Mouse (Mus musculus): ENCODE measurements around the gene Nlgn2.

Gene Nlgn2

GRCm38 (mm10) chr11:69828832-69829231 lies 8.8 kb downstream of the Nlgn2 start:
- DNase-seq (ENCODE audit: extremely low read depth, low read depth), result no peak

GRCm38 (mm10) chr11:69823456-69823855 lies 14.1 kb downstream of the Nlgn2 start:
- DNase-seq (ENCODE audit: extremely low read depth, low read depth), result no peak

- no peak for DNase-seq (ENCODE audit: extremely low read depth, low read depth)
Measured at GRCm38 (mm10) chr11:69822080-69822479, 15.5 kb downstream of the Nlgn2 start, which contains the start of gene Spem1. Spem1 (minus strand) TSS chr11:69822180.

GRCm38 (mm10) chr11:69818871-69819270 lies 18.7 kb downstream of the Nlgn2 start:
- no peak for DNase-seq (ENCODE audit: extremely low read depth, low read depth)

GRCm38 (mm10) chr11:69818365-69818764 lies 19.2 kb downstream of the Nlgn2 start, which contains the start of gene Spem2:
Spem2 (minus strand) TSS chr11:69818465.
- no peak for DNase-seq (ENCODE audit: extremely low read depth, low read depth)

- DNase-seq (ENCODE audit: extremely low read depth, low read depth), result no peak
Measured at GRCm38 (mm10) chr11:69816520-69816919, 21.1 kb downstream of the Nlgn2 start.

- no peak for DNase-seq (ENCODE audit: extremely low read depth, low read depth)
Measured at GRCm38 (mm10) chr11:69815155-69815554, 22.4 kb downstream of the Nlgn2 start, which contains the start of gene Gm39566. Gm39566 (minus strand) TSS chr11:69815298.

GRCm38 (mm10) chr11:69810280-69810679 lies 27.3 kb downstream of the Nlgn2 start:
- no peak for DNase-seq (ENCODE audit: extremely low read depth, low read depth)

GRCm38 (mm10) chr11:69807641-69808040 lies 29.9 kb downstream of the Nlgn2 start:
- DNase-seq (ENCODE audit: extremely low read depth, low read depth), result no peak

- DNase-seq (ENCODE audit: extremely low read depth, low read depth), result no peak
Measured at GRCm38 (mm10) chr11:69806378-69806777, 31.2 kb downstream of the Nlgn2 start.

GRCm38 (mm10) chr11:69804972-69805909 lies 32.3 kb downstream of the Nlgn2 start, which contains the start of gene Tmem102:
Tmem102 (minus strand) TSS chr11:69805624.
- DNase-seq (ENCODE audit: extremely low read depth, low read depth), result no peak

GRCm38 (mm10) chr11:69804652-69804940 lies 33.0 kb downstream of the Nlgn2 start:
- DNase-seq (ENCODE audit: extremely low read depth, low read depth), result no peak

- DNase-seq (ENCODE audit: extremely low read depth, low read depth), result peak; percentile 36
Measured at GRCm38 (mm10) chr11:69803786-69804651, 33.6 kb downstream of the Nlgn2 start.

GRCm38 (mm10) chr11:69803328-69803727 lies 34.3 kb downstream of the Nlgn2 start:
- no peak for DNase-seq (ENCODE audit: extremely low read depth, low read depth)

GRCm38 (mm10) chr11:69802648-69803105 lies 34.9 kb downstream of the Nlgn2 start:
- DNase-seq (ENCODE audit: extremely low read depth, low read depth), result peak; percentile 62

- DNase-seq (ENCODE audit: extremely low read depth, low read depth), result no peak
Measured at GRCm38 (mm10) chr11:69801379-69801977, 36.1 kb downstream of the Nlgn2 start, which contains the start of gene Fgf11. Fgf11 (minus strand) TSS chr11:69801857.

- peak; percentile 79 for DNase-seq (ENCODE audit: extremely low read depth, low read depth)
Measured at GRCm38 (mm10) chr11:69800392-69801197, 37.0 kb downstream of the Nlgn2 start.

GRCm38 (mm10) chr11:69800138-69800391 lies 37.5 kb downstream of the Nlgn2 start:
- peak; percentile 57 for DNase-seq (ENCODE audit: extremely low read depth, low read depth)

GRCm38 (mm10) chr11:69799394-69800137 lies 38.0 kb downstream of the Nlgn2 start:
- peak; percentile 74 for DNase-seq (ENCODE audit: extremely low read depth, low read depth)

- no peak for DNase-seq (ENCODE audit: extremely low read depth, low read depth)
Measured at GRCm38 (mm10) chr11:69797924-69798323, 39.7 kb downstream of the Nlgn2 start.
